Mouse (Mus musculus): ENCODE measurements at regions not wholly inside any gene's neighbourhood (a gene's known extent, or its start where the extent isn't known, plus 50 kb on each side); places are given as distances from the start of the nearest gene placed in this dataset.

- Histone ChIP-seq H3K9ac (no peak overlapping the region), H3K4me1 (ENCODE audit: insufficient read depth) (no peaks in the 10 kb centered on the region), H3K27me3 (ENCODE audit: insufficient read depth, low read length) (no peaks in the 10 kb centered on the region), H3K4me2 (ENCODE audit: low read depth) (no peak overlapping the region), H3K9me3 (ENCODE audit: low read length) (no peaks in the 10 kb centered on the region), H3K4me3 (ENCODE audit: low read depth, low read length) (no peak overlapping the region), H3K36me3 (ENCODE audit: insufficient read depth) (no peaks in the 10 kb centered on the region), H3K27ac (ENCODE audit: low read depth, low read length) (no peak overlapping the region)
- ATAC-seq: no peak
- 87% methylated on average over 2 of the region's 2 CpGs for WGBS
- TF ChIP-seq CTCF (IDR thresholded peaks at IDR 0.05; ENCODE audit: low read depth): no peak
- DNase-seq: no peak
Observed at GRCm38 (mm10) chr14:74180066-74180465, 460.6 kb upstream of the Htr2a start.

GRCm38 (mm10) chr14:74182996-74183395 is 457.6 kb upstream of the Htr2a start:
- H3K9ac ChIP-seq: no peak overlapping the region
- no peak for DNase-seq
- H3K27me3 ChIP-seq (ENCODE audit: insufficient read depth, low read length): no peaks in the 10 kb centered on the region
- no peaks in the 10 kb centered on the region for H3K9me3 ChIP-seq (ENCODE audit: low read length)
- H3K27ac ChIP-seq (ENCODE audit: low read depth, low read length): no peak overlapping the region
- no peak for ATAC-seq
- H3K36me3 ChIP-seq (ENCODE audit: insufficient read depth): no peaks in the 10 kb centered on the region
- H3K4me2 ChIP-seq (ENCODE audit: low read depth): no peak overlapping the region
- no peak for TF ChIP-seq CTCF (IDR thresholded peaks at IDR 0.05; ENCODE audit: low read depth)
- 88% methylated on average over 4 of the region's 4 CpGs for WGBS
- no peaks in the 10 kb centered on the region for H3K4me1 ChIP-seq (ENCODE audit: insufficient read depth)
- H3K4me3 ChIP-seq (ENCODE audit: low read depth, low read length): no peak overlapping the region

- 75% methylated on average over 2 of the region's 2 CpGs for WGBS
- Histone ChIP-seq H3K9ac (no peak overlapping the region), H3K4me3 (ENCODE audit: low read depth, low read length) (no peak overlapping the region), H3K9me3 (ENCODE audit: low read length) (no peaks in the 10 kb centered on the region), H3K36me3 (ENCODE audit: insufficient read depth) (no peaks in the 10 kb centered on the region), H3K27me3 (ENCODE audit: insufficient read depth, low read length) (no peaks in the 10 kb centered on the region), H3K4me1 (ENCODE audit: insufficient read depth) (no peaks in the 10 kb centered on the region), H3K27ac (ENCODE audit: low read depth, low read length) (no peak overlapping the region), H3K4me2 (ENCODE audit: low read depth) (no peak overlapping the region)
- ATAC-seq (no peak), DNase-seq (no peak)
- no peak for TF ChIP-seq CTCF (IDR thresholded peaks at IDR 0.05; ENCODE audit: low read depth)
Observed at GRCm38 (mm10) chr14:74201710-74202109, 438.9 kb upstream of the Htr2a start.

GRCm38 (mm10) chr14:74205011-74205410 is 435.6 kb upstream of the Htr2a start:
- DNase-seq (peak; percentile 23), ATAC-seq (peak; percentile 65)
- H3K27ac ChIP-seq (ENCODE audit: low read depth, low read length): no peak overlapping the region
- H3K4me1 ChIP-seq (ENCODE audit: insufficient read depth): no peaks in the 10 kb centered on the region
- WGBS: 45% methylated on average over 1 of the region's 1 CpGs
- no peak overlapping the region for H3K9ac ChIP-seq
- no peaks in the 10 kb centered on the region for H3K36me3 ChIP-seq (ENCODE audit: insufficient read depth)
- no peak overlapping the region for H3K4me3 ChIP-seq (ENCODE audit: low read depth, low read length)
- no peak overlapping the region for H3K4me2 ChIP-seq (ENCODE audit: low read depth)
- TF ChIP-seq CTCF (IDR thresholded peaks at IDR 0.05; ENCODE audit: low read depth): no peak
- no peaks in the 10 kb centered on the region for H3K27me3 ChIP-seq (ENCODE audit: insufficient read depth, low read length)
- H3K9me3 ChIP-seq (ENCODE audit: low read length): no peaks in the 10 kb centered on the region

GRCm38 (mm10) chr14:74217914-74218446 is 422.7 kb upstream of the Htr2a start:
- Histone ChIP-seq H3K4me3 (ENCODE audit: low read depth, low read length) (no peak overlapping the region), H3K27me3 (ENCODE audit: insufficient read depth, low read length) (no peaks in the 10 kb centered on the region), H3K9ac (no peak overlapping the region), H3K36me3 (ENCODE audit: insufficient read depth) (no peaks in the 10 kb centered on the region), H3K4me2 (ENCODE audit: low read depth) (no peak overlapping the region), H3K9me3 (ENCODE audit: low read length) (no peaks in the 10 kb centered on the region), H3K4me1 (ENCODE audit: insufficient read depth) (no peaks in the 10 kb centered on the region), H3K27ac (ENCODE audit: low read depth, low read length) (no peak overlapping the region)
- TF ChIP-seq CTCF (IDR thresholded peaks at IDR 0.05; ENCODE audit: low read depth): no peak
- DNase-seq (no peak), ATAC-seq (no peak)
- 83% methylated on average over 2 of the region's 2 CpGs for WGBS

GRCm38 (mm10) chr14:74219761-74220160 is 420.9 kb upstream of the Htr2a start:
- no peak for ATAC-seq
- Histone ChIP-seq H3K9me3 (ENCODE audit: low read length) (no peaks in the 10 kb centered on the region), H3K9ac (no peak overlapping the region), H3K4me1 (ENCODE audit: insufficient read depth) (no peaks in the 10 kb centered on the region), H3K27ac (ENCODE audit: low read depth, low read length) (no peak overlapping the region), H3K27me3 (ENCODE audit: insufficient read depth, low read length) (no peaks in the 10 kb centered on the region), H3K36me3 (ENCODE audit: insufficient read depth) (no peaks in the 10 kb centered on the region), H3K4me2 (ENCODE audit: low read depth) (no peak overlapping the region), H3K4me3 (ENCODE audit: low read depth, low read length) (no peak overlapping the region)
- 89% methylated on average over 3 of the region's 3 CpGs for WGBS
- no peak for DNase-seq
- no peak for TF ChIP-seq CTCF (IDR thresholded peaks at IDR 0.05; ENCODE audit: low read depth)

- no peak for TF ChIP-seq CTCF (IDR thresholded peaks at IDR 0.05; ENCODE audit: low read depth)
- ATAC-seq (no peak), DNase-seq (no peak)
- H3K36me3 ChIP-seq (ENCODE audit: insufficient read depth): no peaks in the 10 kb centered on the region
- no peaks in the 10 kb centered on the region for H3K27me3 ChIP-seq (ENCODE audit: insufficient read depth, low read length)
- 55% methylated on average over 1 of the region's 1 CpGs for WGBS
- H3K9ac ChIP-seq: no peak overlapping the region
- no peak overlapping the region for H3K4me2 ChIP-seq (ENCODE audit: low read depth)
- H3K9me3 ChIP-seq (ENCODE audit: low read length): no peaks in the 10 kb centered on the region
- no peaks in the 10 kb centered on the region for H3K4me1 ChIP-seq (ENCODE audit: insufficient read depth)
- H3K27ac ChIP-seq (ENCODE audit: low read depth, low read length): no peak overlapping the region
- no peak overlapping the region for H3K4me3 ChIP-seq (ENCODE audit: low read depth, low read length)
Observed at GRCm38 (mm10) chr14:74222093-74222492, 418.5 kb upstream of the Htr2a start.

All from forebrain, postnatal 0 days (tissue).